Mouse (Mus musculus): Measurements from ENCODE around the gene Dhx15. TPM values are rescaled to one million over a fixed set of nuclear protein-coding genes. Genes with fewer than 3 reads are reported as not detected.

The Dhx15 gene
- 214 TPM for polyA plus RNA-seq (2017; shearing (Covaris generic))

GRCm38 (mm10) chr5:52190371-52191179, at the start of gene Dhx15:
TSS of gene Dhx15 (minus strand) at chr5:52190514.

Other genes with a start within 250 kb of the Dhx15 start
- gene Sod3, start 173.3 kb upstream of the Dhx15 start, polyA plus RNA-seq (2017; shearing (Covaris generic)) = 0.63 TPM